Mouse (Mus musculus) hindbrain, embryonic 11.5 days (tissue): ENCODE data around the gene Abhd15. TPM values are rescaled to one million over a fixed set of nuclear protein-coding genes. Genes with fewer than 3 reads are reported as not detected.
A peak's percentile ranks its signal among the peaks of the same experiment; 100 is the strongest.

ENCODE experiments used
- ATAC-seq: fragments of 200-750 bp; cut with Nextera tagmentation; 2 replicates; pipeline ENCODE4 v1.8.0; 2017; ENCODE audit warnings: mild to moderate bottlenecking, moderate TSS enrichment, moderate library complexity; ENCODE audit not compliant: low FRiP score
- DNase-seq: peaks from one replicate; pipeline ENCODE4 v3.0.0-alpha.2; 2015; ENCODE audit warnings: low spot score
- H3K27ac ChIP-seq: fragments of 300-500 bp; sonication (generic); 2 replicates; pipeline ENCODE4 v1.5.1; 2014; ENCODE audit warnings: mild to moderate bottlenecking, low read depth, low read length
- H3K27me3 ChIP-seq: fragments of 300-500 bp; sonication (generic); 2 replicates; pipeline ENCODE4 v1.6.1; 2014; ENCODE audit warnings: mild to moderate bottlenecking, low read length, moderate library complexity, mixed read lengths; ENCODE audit not compliant: control insufficient read depth, insufficient read depth
- H3K36me3 ChIP-seq: fragments of 300-500 bp; sonication (generic); 2 replicates; pipeline ENCODE4 v1.6.1; 2014; ENCODE audit warnings: mild to moderate bottlenecking, low read length, moderate library complexity, mixed read lengths; ENCODE audit not compliant: control insufficient read depth, insufficient read depth
- H3K4me1 ChIP-seq: fragments of 300-500 bp; sonication (generic); replicated peaks from 2 replicates; pipeline ENCODE4 v1.6.1; 2014; ENCODE audit warnings: low read length, mixed read lengths; ENCODE audit not compliant: control insufficient read depth, insufficient read depth
- H3K4me2 ChIP-seq: fragments of 300-500 bp; sonication (generic); replicated peaks from 2 replicates; pipeline ENCODE4 v1.6.1; 2014; ENCODE audit warnings: mild to moderate bottlenecking, low read depth, low read length
- H3K4me3 ChIP-seq: fragments of 300-500 bp; sonication (generic); 2 replicates; pipeline ENCODE4 v1.5.1; 2014; ENCODE audit warnings: low read depth, low read length
- H3K9ac ChIP-seq: fragments of 300-500 bp; sonication (generic); 2 replicates; pipeline ENCODE4 v1.6.1; 2014; ENCODE audit warnings: low read depth, low read length
- H3K9me3 ChIP-seq: fragments of 300-500 bp; sonication (generic); 2 replicates; pipeline ENCODE4 v1.6.1; 2016; ENCODE audit warnings: low read length; ENCODE audit not compliant: control insufficient read depth
- WGBS: fragments of 180-500 bp; shearing (Covaris S2); extraction: QIAGEN DNeasy Blood & Tissue Kit; methylation state at CpG from one replicate; pipeline ENCODE4 v1.1.7; 2014; 5-methylcytosine and 5-hydroxymethylcytosine counted together
- polyA plus RNA-seq: library from polyadenylated mRNA; unstranded; fragments of >200 nt; fragmentation: Nextera tagmentation; extraction: Ambion mirVana; gene quantifications from 2 replicates; pipeline ENCODE4 v1.2.1, GENCODE M21; 2014

Gene Abhd15
- polyA plus RNA-seq, 1 experiment from 2014 or later, result 2.1 TPM

DNA sequence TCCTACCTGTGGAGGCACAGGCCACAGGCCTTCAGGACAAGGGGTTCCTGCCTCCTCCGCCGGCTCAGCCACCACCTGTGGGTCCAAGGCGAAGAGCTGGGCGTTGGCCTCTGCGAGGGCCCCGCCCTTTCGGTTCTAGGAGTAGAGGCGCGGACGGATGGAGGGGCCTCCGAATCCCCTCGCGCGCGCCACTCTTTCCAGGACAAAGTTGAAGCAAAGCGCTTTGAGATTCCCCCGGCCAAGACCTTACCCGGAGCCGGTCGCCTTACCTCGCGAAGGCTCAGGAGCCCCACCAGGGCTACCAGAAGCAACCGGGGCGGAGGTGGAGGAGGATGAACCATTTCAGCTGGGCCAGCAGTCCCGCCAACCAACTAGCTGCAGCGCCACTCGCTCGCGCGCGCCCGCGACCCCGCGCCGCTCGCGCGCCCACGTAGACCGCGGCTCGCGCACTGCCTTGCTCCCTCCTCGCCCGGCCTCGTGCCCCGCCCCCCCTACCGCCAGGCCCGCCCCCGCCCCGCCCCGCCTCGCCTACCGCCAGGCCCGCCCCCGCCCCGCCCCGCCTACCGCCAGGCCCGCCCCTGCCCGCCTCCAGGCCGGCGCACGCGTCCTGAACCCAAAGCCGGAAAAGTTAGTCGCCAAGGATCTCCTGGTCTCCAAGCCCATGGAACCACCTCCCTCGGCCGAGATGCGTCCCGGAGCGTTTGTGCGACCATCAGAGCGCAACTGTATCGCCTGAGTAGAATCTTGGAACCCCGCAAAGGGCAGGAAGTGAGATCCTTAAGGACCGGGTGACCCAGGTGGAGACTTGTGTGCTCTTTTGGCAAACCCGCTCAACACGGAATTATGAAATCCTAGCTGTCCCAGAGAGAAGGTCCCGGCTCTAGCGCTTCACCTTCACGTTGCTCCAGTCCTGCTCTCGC, 1.8 kb upstream of the Abhd15 start:
- Histone ChIP-seq H3K9me3 (no peaks in the 10 kb centered on the region), H3K4me2 (peak overlapping the region; percentile 79), H3K4me1 (peaks cover 21% of the 10 kb centered on the region), H3K4me3 (peak overlapping the region; percentile 53), H3K9ac (peak overlapping the region; percentile 60), H3K27ac (no peak overlapping the region), H3K36me3 (no peaks in the 10 kb centered on the region), H3K27me3 (peaks cover 13% of the 10 kb centered on the region)
- ATAC-seq, result peak; percentile 50
- peak; percentile 92 for DNase-seq
- WGBS, result under 1% methylated on average over 67 of the region's 84 CpGs

DNA sequence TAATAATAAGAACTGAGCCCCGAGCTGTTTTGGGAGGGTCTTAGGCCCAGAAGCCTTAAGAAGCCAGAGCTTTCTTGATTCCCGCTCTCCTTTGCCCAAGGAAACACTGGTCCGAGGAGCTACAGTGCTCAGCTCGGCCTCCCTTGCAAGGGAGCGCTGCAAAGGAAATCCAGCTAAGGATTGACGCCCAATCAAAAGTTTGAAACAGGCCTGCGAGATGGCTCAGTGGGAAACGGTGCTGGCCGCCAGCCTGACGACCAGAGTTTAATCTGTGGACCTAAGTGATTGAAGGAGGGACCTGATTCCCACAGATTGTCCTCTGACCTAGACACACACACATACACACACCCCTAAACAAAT, 1.1 kb upstream of the Abhd15 start:
- Histone ChIP-seq H3K4me2 (peak overlapping the region; percentile 79), H3K9me3 (no peaks in the 10 kb centered on the region), H3K27ac (no peak overlapping the region), H3K36me3 (no peaks in the 10 kb centered on the region), H3K9ac (peak overlapping the region; percentile 28; the same call in 1 of the 2 replicates), H3K27me3 (peaks cover 13% of the 10 kb centered on the region), H3K4me3 (peak overlapping the region; percentile 53), H3K4me1 (peaks cover 21% of the 10 kb centered on the region)
- DNase-seq (no peak), ATAC-seq (no peak)
- WGBS, result 4% methylated on average over 10 of the region's 10 CpGs

DNA sequence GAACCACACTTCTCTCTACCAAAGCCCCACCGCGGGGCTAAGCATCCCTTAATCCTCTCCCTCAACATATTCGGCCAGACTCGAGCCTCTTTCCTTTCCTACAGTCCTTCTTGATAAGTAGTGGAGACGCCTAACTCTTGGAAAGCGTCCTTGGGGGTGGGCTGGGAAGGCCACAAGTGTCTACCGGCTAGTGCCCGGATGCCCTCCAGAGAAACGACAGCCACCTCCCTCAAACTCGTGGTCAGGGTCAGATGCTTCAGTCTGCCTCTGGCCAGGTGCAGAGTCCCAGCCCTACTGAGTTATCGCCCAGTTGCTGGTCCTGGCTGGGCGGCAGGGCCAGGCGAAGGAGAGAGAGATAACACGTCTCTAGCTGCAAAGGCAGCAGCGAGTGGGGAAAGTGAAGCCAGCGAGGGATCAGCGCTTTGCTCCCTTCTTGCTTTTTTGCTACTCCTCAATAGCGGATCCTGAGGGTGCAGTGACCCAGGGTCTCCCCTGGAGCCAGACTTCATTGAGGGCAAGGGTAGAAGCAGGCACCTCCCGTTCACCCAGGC, 565 bp upstream of the Abhd15 start:
- H3K4me1 ChIP-seq, result peaks cover 21% of the 10 kb centered on the region
- WGBS, result 3% methylated on average over 19 of the region's 19 CpGs
- DNase-seq, result no peak
- no peak overlapping the region for H3K27ac ChIP-seq
- peaks cover 13% of the 10 kb centered on the region for H3K27me3 ChIP-seq
- ATAC-seq, result no peak
- peak overlapping the region; percentile 95 for H3K4me2 ChIP-seq
- H3K9me3 ChIP-seq, result no peaks in the 10 kb centered on the region
- peak overlapping the region; percentile 41 for H3K4me3 ChIP-seq
- peak overlapping the region; percentile 58 for H3K9ac ChIP-seq
- no peaks in the 10 kb centered on the region for H3K36me3 ChIP-seq

DNA sequence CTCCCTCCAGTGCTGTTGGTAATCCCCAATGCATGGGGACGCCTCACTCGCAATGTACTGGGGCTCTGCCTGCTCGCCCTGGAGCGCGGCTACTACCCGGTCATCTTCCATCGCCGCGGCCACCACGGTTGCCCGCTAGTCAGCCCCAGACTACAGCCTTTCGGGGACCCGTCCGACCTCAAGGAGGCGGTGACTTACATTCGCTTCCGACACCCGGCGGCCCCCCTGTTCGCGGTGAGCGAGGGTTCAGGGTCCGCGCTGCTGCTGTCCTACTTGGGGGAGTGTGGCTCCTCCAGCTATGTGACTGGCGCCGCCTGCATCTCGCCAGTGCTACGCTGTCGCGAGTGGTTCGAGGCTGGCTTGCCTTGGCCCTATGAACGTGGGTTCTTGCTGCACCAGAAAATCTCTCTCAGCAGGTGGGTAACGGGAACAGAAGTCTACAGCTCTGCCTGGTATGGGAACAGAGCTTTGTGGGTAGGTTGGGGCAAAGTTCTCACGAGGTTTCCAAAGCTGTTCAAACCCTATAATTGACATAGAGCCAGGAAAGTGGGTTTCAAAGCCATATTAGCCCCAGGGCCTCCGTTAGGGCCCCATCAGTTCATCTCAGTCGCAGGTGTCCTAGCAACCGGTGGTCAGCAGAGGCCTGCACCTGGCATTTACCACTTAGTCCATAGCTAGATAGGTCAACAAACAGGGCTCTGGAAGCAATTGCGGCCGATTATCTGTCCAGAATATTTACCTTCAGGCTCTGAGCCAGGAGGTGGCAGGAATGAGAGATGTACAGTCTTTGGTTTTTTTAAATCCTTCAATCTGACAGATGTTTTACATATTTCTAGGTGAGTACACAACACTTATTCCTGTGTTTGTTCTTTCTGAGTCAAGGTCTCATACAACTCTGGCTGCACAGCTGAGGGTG, 974 bp downstream of the Abhd15 start, which contains the start of gene Trp53i13:
Gene Trp53i13 (minus strand): TSS at position 344 of the 916 bp plus-strand sequence.
- H3K4me3 ChIP-seq, result peak within 1 kb of the TSS; percentile 41
- H3K4me1 ChIP-seq, result peaks cover 23% of the 10 kb centered on the region
- DNase-seq (no peak), ATAC-seq (peak; percentile 8)
- no peaks in the 10 kb centered on the region for H3K36me3 ChIP-seq
- H3K27me3 ChIP-seq, result peaks cover 13% of the 10 kb centered on the region
- no peaks in the 10 kb centered on the region for H3K9me3 ChIP-seq
- peak within 1 kb of the TSS; percentile 58 for H3K9ac ChIP-seq
- H3K27ac ChIP-seq, result peak within 1 kb of the TSS; percentile 24; the same call in 1 of the 2 replicates
- whole genome bisulfite sequencing, result 7% methylated on average over 39 of the region's 39 CpGs
- peak within 1 kb of the TSS; percentile 95 for H3K4me2 ChIP-seq

DNA sequence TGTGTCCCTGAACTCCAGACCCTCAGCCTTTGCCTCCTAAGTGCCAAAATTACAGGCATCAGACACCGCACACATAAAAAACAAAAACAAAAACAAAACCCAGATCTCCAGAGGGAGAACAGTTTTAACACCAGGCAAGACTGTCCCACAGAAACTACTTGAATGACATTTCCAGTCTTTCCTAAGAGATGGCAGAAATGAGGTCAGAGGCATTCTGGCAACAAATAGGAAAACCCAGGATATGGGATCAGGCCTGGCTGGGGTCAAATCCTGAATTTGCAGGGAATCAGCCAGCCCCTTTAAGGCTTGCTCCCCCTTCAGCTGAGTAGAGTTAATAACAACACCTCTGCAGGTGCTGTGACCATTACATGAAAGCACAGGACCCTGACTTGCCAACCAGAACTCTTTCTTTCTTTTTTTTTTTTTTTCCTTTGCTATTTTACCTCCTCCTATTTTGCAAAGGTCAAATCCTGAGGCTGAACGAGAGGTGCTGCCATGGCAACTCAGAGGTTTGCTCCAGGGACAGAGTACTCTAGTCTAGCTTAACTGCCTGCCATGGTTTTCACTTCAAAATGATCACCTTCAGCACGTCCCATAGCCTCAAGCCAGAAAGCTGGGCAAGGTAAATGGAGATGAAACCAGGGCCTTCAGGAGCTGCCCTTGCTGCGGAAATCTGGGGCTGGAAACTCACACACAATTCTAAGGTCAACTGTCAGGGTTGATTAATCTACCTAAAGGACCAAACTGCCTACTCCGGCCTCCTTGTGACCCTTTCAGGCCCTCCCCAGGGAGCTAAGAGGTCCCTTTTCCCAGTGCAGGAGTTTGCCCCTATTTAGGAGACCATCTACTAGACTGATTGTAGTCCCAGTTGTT, 1.9 kb downstream of the Abhd15 start:
- Histone ChIP-seq H3K9ac (no peak overlapping the region), H3K27ac (no peak overlapping the region), H3K27me3 (peaks cover 13% of the 10 kb centered on the region), H3K4me2 (no peak overlapping the region), H3K36me3 (no peaks in the 10 kb centered on the region), H3K9me3 (no peaks in the 10 kb centered on the region), H3K4me3 (no peak overlapping the region), H3K4me1 (peaks cover 23% of the 10 kb centered on the region)
- DNase-seq (no peak), ATAC-seq (no peak)
- WGBS, result 41% methylated on average over 5 of the region's 5 CpGs

DNA sequence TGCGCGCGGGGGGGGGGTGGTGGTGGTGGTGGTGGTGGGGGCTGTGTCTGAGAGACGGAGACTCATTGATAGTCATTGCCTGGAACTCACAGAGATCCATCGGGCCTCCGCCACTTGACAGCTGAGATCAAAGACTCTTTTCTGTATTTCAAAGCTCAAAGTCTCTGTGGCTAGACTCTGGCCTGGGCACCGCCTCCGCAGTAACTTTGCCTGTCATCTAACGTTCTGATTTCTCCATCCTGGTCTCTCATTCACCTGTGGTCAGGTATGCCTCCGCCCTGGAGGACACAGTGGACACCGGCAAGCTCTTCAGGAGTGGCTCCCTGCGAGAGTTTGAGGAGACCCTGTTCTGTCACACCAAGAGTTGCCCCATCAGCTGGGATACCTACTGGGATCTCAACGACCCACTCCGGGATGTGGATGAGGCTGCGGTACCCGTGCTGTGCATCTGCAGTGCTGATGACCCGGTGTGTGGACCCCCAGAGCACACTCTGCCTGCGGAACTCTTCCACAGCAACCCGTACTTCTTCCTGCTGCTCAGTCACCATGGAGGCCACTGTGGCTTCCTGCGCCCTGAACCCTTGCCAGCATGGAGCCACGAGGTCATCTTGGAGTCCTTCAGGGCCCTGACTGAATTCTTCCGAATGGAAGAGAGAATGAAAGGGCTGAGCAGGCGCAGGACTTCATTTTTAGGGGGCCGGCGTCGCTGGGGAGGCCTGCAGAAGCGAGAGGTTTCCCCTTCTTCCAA, 3.3 kb downstream of the Abhd15 start:
- H3K27me3 ChIP-seq, result peaks cover 13% of the 10 kb centered on the region
- WGBS, result 81% methylated on average over 27 of the region's 27 CpGs
- H3K4me1 ChIP-seq, result peaks cover 19% of the 10 kb centered on the region
- H3K36me3 ChIP-seq, result no peaks in the 10 kb centered on the region
- no peak overlapping the region for H3K4me2 ChIP-seq
- H3K27ac ChIP-seq, result no peak overlapping the region
- DNase-seq (no peak), ATAC-seq (no peak)
- H3K9ac ChIP-seq, result no peak overlapping the region
- no peaks in the 10 kb centered on the region for H3K9me3 ChIP-seq
- no peak overlapping the region for H3K4me3 ChIP-seq

DNA sequence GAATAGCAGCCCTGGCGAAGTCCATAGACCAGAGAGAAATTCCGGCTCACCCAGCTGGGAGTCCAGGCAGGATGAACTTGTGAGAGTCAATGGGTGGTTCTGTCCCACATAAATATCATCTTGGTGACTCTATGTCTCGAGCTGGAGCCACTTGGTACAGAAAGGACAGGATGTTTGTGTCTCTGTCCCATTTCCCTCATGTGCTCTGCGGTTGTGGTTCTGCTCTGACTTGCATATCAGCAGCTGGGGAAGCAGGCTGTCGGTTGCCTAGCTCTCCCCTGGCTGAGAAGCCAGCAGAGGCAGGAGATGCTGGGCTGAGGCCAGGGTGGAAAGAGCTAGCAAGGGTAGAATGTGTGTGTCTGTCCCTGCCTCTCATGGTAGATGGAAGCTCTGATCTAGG, 4.1 kb downstream of the Abhd15 start, which contains the start of gene Gm10392:
Gene Gm10392 (minus strand): TSS at position 156 of the 400 bp plus-strand sequence.
- no peak within 1 kb of the TSS for H3K4me2 ChIP-seq
- ATAC-seq, result no peak
- H3K36me3 ChIP-seq, result no peaks in the 10 kb centered on the region
- H3K27me3 ChIP-seq, result peaks cover 13% of the 10 kb centered on the region
- no peak within 1 kb of the TSS for H3K27ac ChIP-seq
- peaks cover 17% of the 10 kb centered on the region for H3K4me1 ChIP-seq
- H3K4me3 ChIP-seq, result no peak within 1 kb of the TSS
- H3K9me3 ChIP-seq, result no peaks in the 10 kb centered on the region
- H3K9ac ChIP-seq, result no peak within 1 kb of the TSS
- DNase-seq, result no peak
- 75% methylated on average over 5 of the region's 5 CpGs for WGBS
